Mouse (Mus musculus) CH12.LX (cell line): ENCODE measurements around the gene Dclk1. TPM values are rescaled to one million over a fixed set of nuclear protein-coding genes. Genes with fewer than 3 reads are reported as not detected.

Experiments used
- DNase-seq: peaks from one replicate; pipeline ENCODE4 v3.0.0-alpha.2; 2013; ENCODE audit errors: extremely low read depth
- H3K27ac ChIP-seq: 2 replicates; pipeline ENCODE4 v1.5.1; 2012; ENCODE audit warnings: low read depth, mild to moderate bottlenecking, control low read depth, moderate library complexity; ENCODE audit not compliant: insufficient read depth
- H3K27me3 ChIP-seq: replicated peaks from 2 replicates; pipeline ENCODE3; 2012; ENCODE audit warnings: inconsistent platforms
- H3K36me3 ChIP-seq, 2 experiments: replicated peaks in 1 of 2; 2 replicates each; pipeline versions ENCODE3 to v1.6.1; 2012; ENCODE audit warnings: inconsistent platforms in 1 of 2, low read length in 1 of 2, mild to moderate bottlenecking in 1 of 2, mixed read lengths in 1 of 2, moderate library complexity in 1 of 2; ENCODE audit not compliant: control insufficient read depth in 1 of 2, insufficient read depth in 1 of 2
- H3K4me1 ChIP-seq, 2 experiments: 2 replicates each; pipeline ENCODE4 v1.6.1; 2012; ENCODE audit warnings: inconsistent platforms in 1 of 2, moderate library complexity in 1 of 2; ENCODE audit not compliant: insufficient read depth in 2 of 2, control insufficient read depth in 1 of 2
- H3K4me2 ChIP-seq: 2 replicates; pipeline ENCODE4 v1.6.1; 2012; ENCODE audit warnings: low read depth, mild to moderate bottlenecking, control low read depth; ENCODE audit not compliant: poor library complexity, insufficient read depth, severe bottlenecking
- H3K4me3 ChIP-seq, 3 experiments: fragments of 150-350 bp in 1 of 3; sonication (generic) in 1 of 3; replicated peaks in 1 of 3; 2 replicates each; pipeline versions ENCODE3 to v1.5.1; 2011 to 2012; ENCODE audit warnings: low read depth in 2 of 3, low read length in 2 of 3, mild to moderate bottlenecking in 2 of 3, moderate library complexity in 2 of 3, control low read depth in 1 of 3, improper control_type of control experiment in 1 of 3, inconsistent platforms in 1 of 3, mixed read lengths in 1 of 3; ENCODE audit not compliant: poor library complexity in 1 of 3
- H3K79me2 ChIP-seq: replicated peaks from 2 replicates; pipeline ENCODE4 v1.6.1; 2012; ENCODE audit warnings: mild to moderate bottlenecking, moderate library complexity; ENCODE audit not compliant: control insufficient read depth, poor library complexity, insufficient read depth, severe bottlenecking; ENCODE audit errors: extremely low read depth
- H3K9ac ChIP-seq: 2 replicates; pipeline ENCODE4 v1.6.1; 2012; ENCODE audit warnings: low read depth, mild to moderate bottlenecking, control low read depth, moderate library complexity; ENCODE audit not compliant: insufficient read depth
- H3K9me3 ChIP-seq: replicated peaks from 2 replicates; pipeline ENCODE3; 2012; ENCODE audit warnings: low read length, inconsistent platforms, mixed read lengths
- BHLHE40 ChIP-seq: IDR thresholded peaks from 2 replicates; pipeline ENCODE4 v1.6.1; 2011; ENCODE audit warnings: mild to moderate bottlenecking, low read depth, low read length, improper control_type of control experiment
- E2F4 ChIP-seq: IDR thresholded peaks from 2 replicates; pipeline ENCODE4 v1.6.1; 2011; ENCODE audit warnings: low read depth, low read length, improper control_type of control experiment; ENCODE audit not compliant: insufficient replicate concordance
- ELF1 ChIP-seq: IDR thresholded peaks from 2 replicates; pipeline ENCODE4 v1.6.1; 2014; ENCODE audit warnings: low read depth, mild to moderate bottlenecking, inconsistent platforms, low read length, improper control_type of control experiment
- JUN ChIP-seq: IDR thresholded peaks from 2 replicates; pipeline ENCODE4 v1.6.1; 2011; ENCODE audit warnings: low read depth, mild to moderate bottlenecking, low read length, improper control_type of control experiment, moderate library complexity; ENCODE audit not compliant: insufficient read depth
- MAFK ChIP-seq: IDR thresholded peaks from 2 replicates; pipeline ENCODE4 v1.6.1; 2011; ENCODE audit warnings: low read length, improper control_type of control experiment; ENCODE audit not compliant: insufficient replicate concordance
- MAX ChIP-seq: IDR thresholded peaks from 2 replicates; pipeline ENCODE4 v1.6.1; 2011; ENCODE audit warnings: low read length, improper control_type of control experiment
- MAZ ChIP-seq: IDR thresholded peaks from 2 replicates; pipeline ENCODE4 v1.6.1; 2012; ENCODE audit warnings: low read depth, mild to moderate bottlenecking, inconsistent platforms, low read length, improper control_type of control experiment, moderate library complexity
- MEF2A ChIP-seq: IDR thresholded peaks from 2 replicates; pipeline ENCODE4 v1.6.1; 2014; ENCODE audit warnings: low read depth, mild to moderate bottlenecking, inconsistent platforms, low read length, improper control_type of control experiment, borderline replicate concordance
- MXI1 ChIP-seq: IDR thresholded peaks from 2 replicates; pipeline ENCODE4 v1.6.1; 2011; ENCODE audit warnings: mild to moderate bottlenecking, low read depth, low read length, improper control_type of control experiment
- NRF1 ChIP-seq: IDR thresholded peaks from 2 replicates; pipeline ENCODE4 v1.6.1; 2014; ENCODE audit warnings: low read depth, mild to moderate bottlenecking, inconsistent platforms, low read length, improper control_type of control experiment, moderate library complexity
- PAX5 ChIP-seq: IDR thresholded peaks from 2 replicates; pipeline ENCODE4 v1.6.1; 2012; ENCODE audit warnings: low read length, inconsistent platforms, mixed read lengths
- POLR2A ChIP-seq: IDR thresholded peaks from 2 replicates; pipeline ENCODE4 v1.6.1; 2011; ENCODE audit warnings: low read depth, mild to moderate bottlenecking, improper control_type of control experiment, low read length
- RCOR1 ChIP-seq: conservative IDR thresholded peaks from 2 replicates; pipeline ENCODE4 v1.6.1; 2012; ENCODE audit warnings: low read depth, mild to moderate bottlenecking, inconsistent platforms, low read length, improper control_type of control experiment
- SMC3 ChIP-seq: IDR thresholded peaks from 2 replicates; pipeline ENCODE4 v1.6.1; 2011; ENCODE audit warnings: low read depth, low read length, improper control_type of control experiment
- TCF12 ChIP-seq: IDR thresholded peaks from 2 replicates; pipeline ENCODE4 v1.6.1; 2014; ENCODE audit warnings: low read depth, mild to moderate bottlenecking, inconsistent platforms, low read length, improper control_type of control experiment
- USF1 ChIP-seq: IDR thresholded peaks from 2 replicates; pipeline ENCODE4 v1.6.1; 2014; ENCODE audit warnings: low read depth, mild to moderate bottlenecking, inconsistent platforms, low read length, improper control_type of control experiment
- ZKSCAN1 ChIP-seq: IDR thresholded peaks from 2 replicates; pipeline ENCODE4 v1.6.1; 2012; ENCODE audit warnings: low read depth, inconsistent platforms, low read length, improper control_type of control experiment, borderline replicate concordance
- ZMIZ1 ChIP-seq: IDR thresholded peaks from 2 replicates; pipeline ENCODE4 v1.6.1; 2012; ENCODE audit warnings: low read depth, mild to moderate bottlenecking, inconsistent platforms, low read length, improper control_type of control experiment
- dilution Hi-C: fragments of 300-500 bp; cut with MboI; formaldehyde crosslinking; loops from 2 replicates; pipeline ENCODE4 v1.14.3; 2020; ENCODE audit warnings: low sequenced_read_pairs; ENCODE audit not compliant: extremely low pct_unique_long_range_greater_than_20kb, extremely low pct_ligation_motif_present
- in situ Hi-C: fragments of 300-500 bp; cut with MboI; formaldehyde crosslinking; loops from 3 replicates; pipeline ENCODE4 v1.14.3; 2019; ENCODE audit warnings: low sequenced_read_pairs, low pct_ligation_motif_present, low pct_unique_long_range_greater_than_20kb, mixed read lengths
- polyA plus RNA-seq: library from polyadenylated mRNA; unstranded; fragments of >175 nt; gene quantifications from 2 replicates; pipeline ENCODE4 v1.2.1, GENCODE M21; 2012; ENCODE audit warnings: low read depth; ENCODE audit not compliant: insufficient read length
- total RNA-seq, 2 experiments: library from RNA; depleted of rRNA; stranded (reverse); fragments of 300-350 nt in 1 of 2; fragments of >200 nt in 1 of 2; gene quantifications; 2 replicates each; pipeline ENCODE4 v1.2.3; 2012 to 2014

Dclk1 gene
- total and polyA plus RNA-seq, 3 experiments: not detected

- Histone ChIP-seq H3K27me3 (no peaks in the 10 kb centered on the region), H3K4me1 (no peaks in the 10 kb centered on the region), H3K4me3 (no peak overlapping the region), H3K36me3 (no peaks in the 10 kb centered on the region), H3K79me2 (no peaks in the 10 kb centered on the region), H3K9me3 (peaks cover 67% of the 10 kb centered on the region), H3K9ac (no peak overlapping the region), H3K4me2 (no peak overlapping the region), H3K27ac (no peak overlapping the region)
- no peak for DNase-seq
- dilution Hi-C loops: no loop called here
- in situ Hi-C loops: no loop called here
- TF ChIP-seq TCF12: no peak
Measured at GRCm38 (mm10) chr3:55418845-55419244, 176.7 kb downstream of the Dclk1 start.

GRCm38 (mm10) chr3:55419334-55419733 lies 177.2 kb downstream of the Dclk1 start:
- Histone ChIP-seq H3K4me2 (no peak overlapping the region), H3K4me1 (no peaks in the 10 kb centered on the region), H3K79me2 (no peaks in the 10 kb centered on the region), H3K9me3 (peaks cover 67% of the 10 kb centered on the region), H3K27ac (no peak overlapping the region), H3K9ac (no peak overlapping the region), H3K4me3 (no peak overlapping the region), H3K36me3 (no peaks in the 10 kb centered on the region), H3K27me3 (no peaks in the 10 kb centered on the region)
- dilution Hi-C loops (no loop called here), in situ Hi-C loops (no loop called here)
- DNase-seq: no peak
- TF ChIP-seq E2F4 (no peak), POLR2A (no peak), MAZ (no peak), SMC3 (no peak), USF1 (no peak), ZKSCAN1 (no peak), MAFK (no peak), RCOR1 (no peak), ZMIZ1 (no peak)
- TF ChIP-seq, all 38 proteins: peak for 0

GRCm38 (mm10) chr3:55420436-55421083 lies 178.4 kb downstream of the Dclk1 start:
- H3K36me3 ChIP-seq: no peaks in the 10 kb centered on the region
- in situ Hi-C loops: no loop called here
- TF ChIP-seq MXI1: no peak
- no peak for TF ChIP-seq NRF1
- no peak for TF ChIP-seq BHLHE40
- TF ChIP-seq ELF1: no peak
- no peak for TF ChIP-seq MAX
- no peak for TF ChIP-seq MEF2A
- no peak for TF ChIP-seq SMC3
- no peak for TF ChIP-seq JUN
- no peak for TF ChIP-seq PAX5
- H3K27me3 ChIP-seq: no peaks in the 10 kb centered on the region
- dilution Hi-C loops: no loop called here
- no peak overlapping the region for H3K4me2 ChIP-seq
- no peak overlapping the region for H3K4me3 ChIP-seq
- no peaks in the 10 kb centered on the region for H3K4me1 ChIP-seq
- H3K79me2 ChIP-seq: no peaks in the 10 kb centered on the region
- no peak overlapping the region for H3K27ac ChIP-seq
- no peak overlapping the region for H3K9ac ChIP-seq
- H3K9me3 ChIP-seq: peaks cover 63% of the 10 kb centered on the region
- DNase-seq: no peak
